Mouse (Mus musculus): Measurements from ENCODE around the gene Grsf1. TPM values are rescaled to one million over a fixed set of nuclear protein-coding genes. Genes with fewer than 3 reads are reported as not detected.

The Grsf1 gene
- polyA plus RNA-seq, 1 experiment from 2014 or later = 47.5 TPM

- ATAC-seq (ENCODE audit: insufficient number of reproducible peaks, low FRiP score, low TSS enrichment, low read depth) = no peak
Measured at GRCm38 (mm10) chr5:88645405-88645804, 30.6 kb downstream of the Grsf1 start.

GRCm38 (mm10) chr5:88644901-88645300 is 31.1 kb downstream of the Grsf1 start:
- Histone ChIP-seq H3K4me1 (no peaks in the 10 kb centered on the region), H3K27me3 (no peaks in the 10 kb centered on the region), H3K9me3 (no peaks in the 10 kb centered on the region), H3K4me2 (no peak overlapping the region), H3K27ac (no peak overlapping the region), H3K4me3 (no peak overlapping the region), H3K9ac (no peak overlapping the region), H3K36me3 (peaks cover 69% of the 10 kb centered on the region)
- 84% methylated on average over 2 of the region's 2 CpGs for WGBS
- ATAC-seq (ENCODE audit: insufficient number of reproducible peaks, low FRiP score, low TSS enrichment, low read depth) = no peak

More at GRCm38 (mm10) chr5:88645405-88645804, 30.6 kb downstream of the Grsf1 start:
- no peaks in the 10 kb centered on the region for H3K4me1 ChIP-seq
- H3K4me3 ChIP-seq = no peak overlapping the region
- no peak overlapping the region for H3K9ac ChIP-seq
- no peaks in the 10 kb centered on the region for H3K27me3 ChIP-seq
- no peaks in the 10 kb centered on the region for H3K9me3 ChIP-seq
- H3K27ac ChIP-seq = no peak overlapping the region
- peaks cover 72% of the 10 kb centered on the region for H3K36me3 ChIP-seq
- no peak overlapping the region for H3K4me2 ChIP-seq
- 55% methylated on average over 5 of the region's 5 CpGs for whole genome bisulfite sequencing

- Histone ChIP-seq H3K36me3 (peaks cover 57% of the 10 kb centered on the region), H3K27me3 (no peaks in the 10 kb centered on the region), H3K9me3 (no peaks in the 10 kb centered on the region), H3K4me2 (no peak overlapping the region), H3K4me3 (no peak overlapping the region), H3K9ac (no peak overlapping the region), H3K4me1 (no peaks in the 10 kb centered on the region), H3K27ac (no peak overlapping the region)
- no peak for ATAC-seq (ENCODE audit: insufficient number of reproducible peaks, low FRiP score, low TSS enrichment, low read depth)
- WGBS = 87% methylated on average over 9 of the region's 9 CpGs
Measured at GRCm38 (mm10) chr5:88643491-88643890, 32.5 kb downstream of the Grsf1 start.

GRCm38 (mm10) chr5:88642786-88643185 is 33.2 kb downstream of the Grsf1 start:
- no peak for ATAC-seq (ENCODE audit: insufficient number of reproducible peaks, low FRiP score, low TSS enrichment, low read depth)
- Histone ChIP-seq H3K27me3 (no peaks in the 10 kb centered on the region), H3K36me3 (peaks cover 54% of the 10 kb centered on the region), H3K4me1 (no peaks in the 10 kb centered on the region), H3K9me3 (no peaks in the 10 kb centered on the region), H3K4me3 (no peak overlapping the region), H3K9ac (no peak overlapping the region), H3K4me2 (no peak overlapping the region), H3K27ac (no peak overlapping the region)
- 84% methylated on average over 9 of the region's 9 CpGs for WGBS

- no peaks in the 10 kb centered on the region for H3K9me3 ChIP-seq
- WGBS = 80% methylated on average over 5 of the region's 5 CpGs
- peaks cover 32% of the 10 kb centered on the region for H3K36me3 ChIP-seq
- ATAC-seq (ENCODE audit: insufficient number of reproducible peaks, low FRiP score, low TSS enrichment, low read depth) = no peak
- no peak overlapping the region for H3K9ac ChIP-seq
- H3K4me2 ChIP-seq = no peak overlapping the region
- H3K4me1 ChIP-seq = no peaks in the 10 kb centered on the region
- H3K27me3 ChIP-seq = no peaks in the 10 kb centered on the region
- H3K4me3 ChIP-seq = no peak overlapping the region
- H3K27ac ChIP-seq = no peak overlapping the region
Measured at GRCm38 (mm10) chr5:88634076-88634475, 41.9 kb downstream of the Grsf1 start.

GRCm38 (mm10) chr5:88632463-88632862 is 43.5 kb downstream of the Grsf1 start:
- no peak overlapping the region for H3K4me3 ChIP-seq
- H3K27ac ChIP-seq = no peak overlapping the region
- no peak for ATAC-seq (ENCODE audit: insufficient number of reproducible peaks, low FRiP score, low TSS enrichment, low read depth)
- H3K36me3 ChIP-seq = peaks cover 28% of the 10 kb centered on the region
- no peaks in the 10 kb centered on the region for H3K27me3 ChIP-seq
- no peaks in the 10 kb centered on the region for H3K9me3 ChIP-seq
- no peak overlapping the region for H3K4me2 ChIP-seq
- no peak overlapping the region for H3K9ac ChIP-seq
- no peaks in the 10 kb centered on the region for H3K4me1 ChIP-seq
- WGBS = 79% methylated on average over 9 of the region's 9 CpGs

GRCm38 (mm10) chr5:88631545-88631944 is 44.4 kb downstream of the Grsf1 start:
- no peak for ATAC-seq (ENCODE audit: insufficient number of reproducible peaks, low FRiP score, low TSS enrichment, low read depth)
- H3K4me1 ChIP-seq = no peaks in the 10 kb centered on the region
- no peak overlapping the region for H3K4me2 ChIP-seq
- no peak overlapping the region for H3K4me3 ChIP-seq
- H3K9ac ChIP-seq = no peak overlapping the region
- 89% methylated on average over 5 of the region's 5 CpGs for WGBS
- H3K27me3 ChIP-seq = no peaks in the 10 kb centered on the region
- H3K36me3 ChIP-seq = peaks cover 24% of the 10 kb centered on the region
- H3K27ac ChIP-seq = no peak overlapping the region
- H3K9me3 ChIP-seq = no peaks in the 10 kb centered on the region

GRCm38 (mm10) chr5:88630883-88631282 is 45.1 kb downstream of the Grsf1 start:
- H3K36me3 ChIP-seq = peaks cover 24% of the 10 kb centered on the region
- no peak overlapping the region for H3K4me2 ChIP-seq
- no peak overlapping the region for H3K27ac ChIP-seq
- no peak overlapping the region for H3K4me3 ChIP-seq
- no peak for ATAC-seq (ENCODE audit: insufficient number of reproducible peaks, low FRiP score, low TSS enrichment, low read depth)
- H3K4me1 ChIP-seq = no peaks in the 10 kb centered on the region
- H3K9ac ChIP-seq = no peak overlapping the region
- H3K27me3 ChIP-seq = no peaks in the 10 kb centered on the region
- 80% methylated on average over 3 of the region's 3 CpGs for WGBS
- no peaks in the 10 kb centered on the region for H3K9me3 ChIP-seq

- Histone ChIP-seq H3K27ac (no peak overlapping the region), H3K36me3 (peaks cover 17% of the 10 kb centered on the region)
- no peak for ATAC-seq (ENCODE audit: insufficient number of reproducible peaks, low FRiP score, low TSS enrichment, low read depth)
Measured at GRCm38 (mm10) chr5:88629987-88630386, 46.0 kb downstream of the Grsf1 start.

GRCm38 (mm10) chr5:88629125-88629524 is 46.8 kb downstream of the Grsf1 start:
- Histone ChIP-seq H3K36me3 (peaks cover 17% of the 10 kb centered on the region), H3K4me2 (no peak overlapping the region)
- ATAC-seq (ENCODE audit: insufficient number of reproducible peaks, low FRiP score, low TSS enrichment, low read depth) = no peak

More at GRCm38 (mm10) chr5:88629987-88630386, 46.0 kb downstream of the Grsf1 start:
- no peaks in the 10 kb centered on the region for H3K27me3 ChIP-seq
- no peak overlapping the region for H3K4me3 ChIP-seq
- no peaks in the 10 kb centered on the region for H3K4me1 ChIP-seq
- 75% methylated on average over 8 of the region's 8 CpGs for WGBS
- no peak overlapping the region for H3K9ac ChIP-seq
- no peaks in the 10 kb centered on the region for H3K9me3 ChIP-seq
- H3K4me2 ChIP-seq = no peak overlapping the region

GRCm38 (mm10) chr5:88627545-88627944 is 48.4 kb downstream of the Grsf1 start:
- H3K4me2 ChIP-seq = no peak overlapping the region
- no peak overlapping the region for H3K9ac ChIP-seq
- H3K36me3 ChIP-seq = peaks cover 14% of the 10 kb centered on the region
- no peak for ATAC-seq (ENCODE audit: insufficient number of reproducible peaks, low FRiP score, low TSS enrichment, low read depth)
- H3K27ac ChIP-seq = no peak overlapping the region
- no peaks in the 10 kb centered on the region for H3K27me3 ChIP-seq
- no peak overlapping the region for H3K4me3 ChIP-seq
- H3K9me3 ChIP-seq = no peaks in the 10 kb centered on the region
- WGBS = 85% methylated on average over 4 of the region's 4 CpGs
- no peaks in the 10 kb centered on the region for H3K4me1 ChIP-seq

More at GRCm38 (mm10) chr5:88629125-88629524, 46.8 kb downstream of the Grsf1 start:
- no peak overlapping the region for H3K27ac ChIP-seq
- no peak overlapping the region for H3K9ac ChIP-seq
- 36% methylated on average over 11 of the region's 11 CpGs for WGBS
- no peaks in the 10 kb centered on the region for H3K27me3 ChIP-seq
- H3K4me3 ChIP-seq = no peak overlapping the region
- H3K9me3 ChIP-seq = no peaks in the 10 kb centered on the region
- no peaks in the 10 kb centered on the region for H3K4me1 ChIP-seq

- WGBS = 71% methylated on average over 4 of the region's 4 CpGs
- H3K36me3 ChIP-seq = peaks cover 24% of the 10 kb centered on the region
- ATAC-seq (ENCODE audit: insufficient number of reproducible peaks, low FRiP score, low TSS enrichment, low read depth) = no peak
Measured at GRCm38 (mm10) chr5:88616988-88617387, 59.0 kb downstream of the Grsf1 start.

GRCm38 (mm10) chr5:88614129-88614528 is 61.8 kb downstream of the Grsf1 start:
- H3K27me3 ChIP-seq = no peaks in the 10 kb centered on the region
- H3K27ac ChIP-seq = no peak overlapping the region
- no peak overlapping the region for H3K9ac ChIP-seq
- H3K4me1 ChIP-seq = no peaks in the 10 kb centered on the region
- WGBS = 89% methylated on average over 1 of the region's 1 CpGs
- ATAC-seq (ENCODE audit: insufficient number of reproducible peaks, low FRiP score, low TSS enrichment, low read depth) = no peak
- H3K4me3 ChIP-seq = no peak overlapping the region
- peaks cover 14% of the 10 kb centered on the region for H3K36me3 ChIP-seq
- no peaks in the 10 kb centered on the region for H3K9me3 ChIP-seq
- no peak overlapping the region for H3K4me2 ChIP-seq

More at GRCm38 (mm10) chr5:88616988-88617387, 59.0 kb downstream of the Grsf1 start:
- Histone ChIP-seq H3K27me3 (no peaks in the 10 kb centered on the region), H3K4me3 (no peak overlapping the region), H3K9me3 (no peaks in the 10 kb centered on the region), H3K9ac (no peak overlapping the region), H3K4me2 (no peak overlapping the region), H3K27ac (no peak overlapping the region), H3K4me1 (no peaks in the 10 kb centered on the region)

All from limb, embryonic 15.5 days (tissue).